Mouse (Mus musculus) liver, postnatal 0 days (tissue): ENCODE data around the gene Smim13.

ENCODE experiments used
- CTCF ChIP-seq: sonication (generic); IDR thresholded peaks from 2 replicates; pipeline ENCODE4 v1.5.1; 2016; ENCODE audit warnings: antibody characterized with exemption, low read depth
- EP300 ChIP-seq: IDR thresholded peaks from 2 replicates; pipeline ENCODE4 v1.6.1; 2016; ENCODE audit warnings: antibody characterized with exemption, low read depth, mild to moderate bottlenecking

- TF ChIP-seq CTCF (no peak), EP300 (no peak)
Observed at GRCm38 (mm10) chr13:41298533-41298932, 48.9 kb downstream of the Smim13 start.
